In genomic region chr7:81856221-81856620, GRCm38 (mm10) we compare ENCODE assay signal across 26 mouse cellular contexts. TPM values are rescaled to one million over a fixed set of nuclear protein-coding genes. Genes with fewer than 3 reads are reported as not detected.
"Had no signal": no experiment of that assay in that cellular context is flagged by ENCODE, and none has a peak within 500 bp of the region (broad histone marks: within the 10 kb centered on the region; RNA-seq: fewer than 3 reads in every experiment).

No protein-coding gene starts in this region.

- H3K4me3 ChIP-seq: limb, embryonic 12.5 days; limb, embryonic 15.5 days; liver, embryonic 12.5 days; liver, embryonic 15.5 days; midbrain, embryonic 12.5 days; midbrain, embryonic 15.5 days; neural tube, embryonic 12.5 days; neural tube, embryonic 15.5 days; stomach, embryonic 15.5 days had no signal

- H3K36me3 ChIP-seq: limb, embryonic 12.5 days; limb, embryonic 15.5 days; liver, embryonic 12.5 days; liver, embryonic 15.5 days; midbrain, embryonic 12.5 days; midbrain, embryonic 15.5 days; neural tube, embryonic 12.5 days; neural tube, embryonic 15.5 days; stomach, embryonic 15.5 days had no signal

- H3K9ac ChIP-seq: limb, embryonic 12.5 days; limb, embryonic 15.5 days; liver, embryonic 12.5 days; liver, embryonic 15.5 days; lung, embryonic 14.5 days; midbrain, embryonic 12.5 days; midbrain, embryonic 15.5 days; neural tube, embryonic 12.5 days; neural tube, embryonic 15.5 days; stomach, embryonic 15.5 days had no signal

- H3K4me2 ChIP-seq: limb, embryonic 12.5 days; limb, embryonic 15.5 days; liver, embryonic 12.5 days; liver, embryonic 15.5 days; lung, embryonic 14.5 days; midbrain, embryonic 12.5 days; midbrain, embryonic 15.5 days; neural tube, embryonic 12.5 days; neural tube, embryonic 15.5 days; stomach, embryonic 15.5 days had no signal

- H3K9me3 ChIP-seq: limb, embryonic 12.5 days; limb, embryonic 15.5 days; liver, embryonic 12.5 days; liver, embryonic 15.5 days; midbrain, embryonic 12.5 days; midbrain, embryonic 15.5 days; neural tube, embryonic 12.5 days; neural tube, embryonic 15.5 days; stomach, embryonic 15.5 days had no signal

- H3K27ac ChIP-seq: kidney, postnatal 0 days; limb, embryonic 12.5 days; limb, embryonic 15.5 days; liver, embryonic 12.5 days; liver, embryonic 15.5 days; midbrain, embryonic 12.5 days; midbrain, embryonic 15.5 days; neural tube, embryonic 12.5 days; neural tube, embryonic 15.5 days; stomach, embryonic 15.5 days had no signal

- ATAC-seq: intestine, postnatal 0 days; liver, embryonic 12.5 days; lung, postnatal 0 days; midbrain, embryonic 15.5 days had no signal

- DNase-seq: kidney, adult 2 months; kidney, postnatal 36 days; layer of hippocampus, postnatal 36 days; left cerebral cortex, postnatal 4 days; lung, embryonic 14.5 days; right cerebral cortex, postnatal 25 days; spleen, adult 18-20 months; thymus, postnatal 36 days had no signal

RNA-seq across cellular contexts. Expression of gene Gm10160, which starts 0.6 kb away (rescaled TPM):
- total RNA-seq: layer of hippocampus, adult 8-10 months; layer of hippocampus, postnatal 10 days; layer of hippocampus, postnatal 36 days; left cerebral cortex, adult 8-10 months; left cerebral cortex, postnatal 14 days; left cerebral cortex, postnatal 4 days had no signal
- polyA plus RNA-seq: intestine, postnatal 0 days; kidney, adult 2 months; kidney, embryonic 14.5 days; kidney, postnatal 0 days; limb, embryonic 12.5 days; limb, embryonic 15.5 days; liver, embryonic 12.5 days; liver, embryonic 15.5 days; lung, embryonic 14.5 days; lung, postnatal 0 days; midbrain, embryonic 12.5 days; midbrain, embryonic 15.5 days; neural tube, embryonic 12.5 days; neural tube, embryonic 15.5 days; stomach, embryonic 15.5 days; urinary bladder, adult 2 months had no signal
